21 mouse cellular contexts compared by ENCODE assay signal in genomic region chr7:87787560-87787959, GRCm38 (mm10).
A peak's percentile ranks its signal among the peaks of the same experiment; 100 is the strongest.
DNase-seq lines count a peak whose midpoint lies in the region; ATAC-seq and TF ChIP-seq lines count a peak whose summit lies in the region.
"Had no signal": no experiment of that assay in that cellular context is flagged by ENCODE, and none has a peak within 500 bp of the region (broad histone marks: within the 10 kb centered on the region; RNA-seq: fewer than 3 reads in every experiment).

No protein-coding gene starts in this region.

- H3K4me3 ChIP-seq in forebrain, embryonic 13.5 days, result no peak overlapping the region
- no peak overlapping the region for H3K4me3 ChIP-seq in forebrain, embryonic 10.5 days
- H3K4me3 ChIP-seq in gastrocnemius, adult 2 months, result no peak overlapping the region
- H3K4me3 ChIP-seq: embryonic facial prominence, embryonic 10.5 days; heart, embryonic 10.5 days; hindbrain, embryonic 10.5 days; liver, embryonic 15.5 days had no signal

- no peak overlapping the region for H3K4me2 ChIP-seq in forebrain, embryonic 13.5 days
- H3K4me2 ChIP-seq: liver, embryonic 15.5 days had no signal

- H3K4me1 ChIP-seq in forebrain, embryonic 13.5 days, result no peaks in the 10 kb centered on the region
- H3K4me1 ChIP-seq in forebrain, embryonic 10.5 days, result no peaks in the 10 kb centered on the region
- H3K4me1 ChIP-seq: embryonic facial prominence, embryonic 10.5 days; heart, embryonic 10.5 days; hindbrain, embryonic 10.5 days; liver, embryonic 15.5 days had no signal

- no peaks in the 10 kb centered on the region for H3K9me3 ChIP-seq in forebrain, embryonic 13.5 days (replicated peaks)
- H3K9me3 ChIP-seq in forebrain, embryonic 10.5 days, result no peaks in the 10 kb centered on the region
- H3K9me3 ChIP-seq: embryonic facial prominence, embryonic 10.5 days; heart, embryonic 10.5 days; hindbrain, embryonic 10.5 days; liver, embryonic 15.5 days had no signal

- DNase-seq in forebrain, embryonic 10.5 days (ENCODE audit: extremely low spot score, low spot score), result no peak
- peak; percentile 59 to 82 for DNase-seq in layer of hippocampus, adult 18-20 months (ENCODE audit: low spot score in 2 of 2)
- no peak for DNase-seq in layer of hippocampus, postnatal 25 days (ENCODE audit: extremely low spot score in 1 of 2, low spot score in 1 of 2)
- DNase-seq in frontal cortex, postnatal 36 days (ENCODE audit: low spot score in 2 of 2), result peak; percentile 21 to 76
- DNase-seq in left cerebral cortex, adult 9 months (ENCODE audit: low spot score in 2 of 2), result peak; percentile 44 to 70
- no peak for DNase-seq in gastrocnemius, adult 2 months
- no peak for DNase-seq in lung, adult 18-20 months
- DNase-seq: adrenal gland, adult 8-10 months; cerebellum, adult 11-12 months; kidney, adult 2 months; kidney, postnatal 14 days; midbrain, embryonic 14.5 days; right cerebral cortex, postnatal 4 days had no signal

- H3K36me3 ChIP-seq in forebrain, embryonic 13.5 days (ENCODE audit: poor library complexity, severe bottlenecking), result no peaks in the 10 kb centered on the region
- no peaks in the 10 kb centered on the region for H3K36me3 ChIP-seq in forebrain, embryonic 10.5 days (replicated peaks)
- H3K36me3 ChIP-seq: embryonic facial prominence, embryonic 10.5 days; heart, embryonic 10.5 days; hindbrain, embryonic 10.5 days; liver, embryonic 15.5 days had no signal

- no peak overlapping the region for H3K27ac ChIP-seq in forebrain, embryonic 13.5 days
- no peak overlapping the region for H3K27ac ChIP-seq in forebrain, embryonic 10.5 days
- H3K27ac ChIP-seq in gastrocnemius, adult 2 months, result no peak overlapping the region
- H3K27ac ChIP-seq: embryonic facial prominence, embryonic 10.5 days; heart, embryonic 10.5 days; hindbrain, embryonic 10.5 days; liver, embryonic 15.5 days had no signal

- 80% methylated on average over 1 of the region's 1 CpGs for WGBS in forebrain, embryonic 13.5 days
- 84% methylated on average over 1 of the region's 1 CpGs for WGBS in forebrain, embryonic 10.5 days

- TF ChIP-seq CTCF in gastrocnemius, adult 2 months (IDR thresholded peaks at IDR 0.05), result no peak

- intact Hi-C loops in gastrocnemius, adult 2 months (cut with DNase I), result no loop called here

- H3K27me3 ChIP-seq in forebrain, embryonic 13.5 days, result no peaks in the 10 kb centered on the region
- no peaks in the 10 kb centered on the region for H3K27me3 ChIP-seq in forebrain, embryonic 10.5 days (ENCODE audit: poor library complexity, severe bottlenecking)
- H3K27me3 ChIP-seq: liver, embryonic 15.5 days; Patski had no signal

- no peak overlapping the region for H3K9ac ChIP-seq in forebrain, embryonic 13.5 days
- H3K9ac ChIP-seq: liver, embryonic 15.5 days had no signal

- peak; percentile 83 for ATAC-seq in forebrain, embryonic 13.5 days
- ATAC-seq: CD4-positive, CD25-positive, alpha-beta regulatory T cell, adult 4 months; lung, postnatal 0 days; Patski had no signal

Comparison
In these comparisons a context has a peak if more than half of its experiments do, and no peak if none do; other contexts are left out.
1. DNase-seq: peak in layer of hippocampus, adult 18-20 months (2 of 2), frontal cortex, postnatal 36 days (2 of 2) and left cerebral cortex, adult 9 months (2 of 2); none in forebrain, embryonic 10.5 days (single experiment), layer of hippocampus, postnatal 25 days (0 of 2), gastrocnemius, adult 2 months (single experiment) and lung, adult 18-20 months (0 of 2).